Mouse (Mus musculus): ENCODE results near the gene Xlr5b.
"Not testable (repeated sequence)": the region's sequence is repeated elsewhere in the genome, so short reads cannot be mapped to it uniquely, and the experiment has no call there.

The Xlr5b gene

DNA sequence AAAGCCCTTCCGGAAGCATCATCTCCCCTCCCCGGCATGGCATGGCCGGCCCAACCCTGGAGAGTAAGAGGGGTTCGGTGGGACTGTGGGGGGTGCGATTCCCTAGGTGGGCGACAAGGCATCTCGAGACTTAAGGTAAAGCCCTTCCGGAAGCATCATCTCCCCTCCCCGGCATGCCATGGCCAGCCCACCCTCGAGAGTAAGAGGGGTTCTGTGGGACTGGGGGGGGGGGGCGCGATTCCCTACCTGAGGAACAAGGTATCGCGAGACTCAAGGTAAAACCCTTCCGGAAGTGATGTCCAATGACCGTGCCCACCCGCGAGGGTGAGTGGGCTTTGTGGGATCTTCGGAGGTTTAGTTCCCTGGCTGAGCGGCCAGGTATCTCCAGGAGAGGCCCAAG, at the start of gene Xlr5b:
TSS of gene Xlr5b (plus strand) at position 301 of the 400 bp plus-strand sequence.
- not testable (repeated sequence) for DNase-seq (ENCODE audit: extremely low spot score)

DNA sequence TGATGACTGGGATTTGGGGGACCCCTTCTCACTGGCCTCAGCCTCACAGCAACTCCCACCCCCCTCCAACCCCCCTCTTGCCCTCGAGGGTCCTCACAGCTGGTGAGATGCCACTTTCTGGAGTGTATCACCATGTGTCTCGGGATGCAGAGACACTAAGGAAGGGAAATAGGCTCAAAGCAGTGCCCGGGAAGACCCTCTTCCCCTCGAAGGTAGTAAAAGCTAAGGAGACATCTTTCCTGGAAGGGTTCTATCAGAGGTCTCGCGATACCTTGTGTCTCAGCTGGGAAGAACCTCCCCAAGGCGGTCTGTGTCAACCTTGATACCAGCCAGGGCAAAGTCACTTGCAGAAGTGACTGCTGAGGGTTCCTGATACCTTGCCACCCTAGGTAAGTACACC, 31.8 kb upstream of the Xlr5b start, which contains the start of gene Gm14685:
TSS of gene Gm14685 (plus strand) at position 301 of the 400 bp plus-strand sequence.
- not testable (repeated sequence) for DNase-seq (ENCODE audit: extremely low spot score)

DNA sequence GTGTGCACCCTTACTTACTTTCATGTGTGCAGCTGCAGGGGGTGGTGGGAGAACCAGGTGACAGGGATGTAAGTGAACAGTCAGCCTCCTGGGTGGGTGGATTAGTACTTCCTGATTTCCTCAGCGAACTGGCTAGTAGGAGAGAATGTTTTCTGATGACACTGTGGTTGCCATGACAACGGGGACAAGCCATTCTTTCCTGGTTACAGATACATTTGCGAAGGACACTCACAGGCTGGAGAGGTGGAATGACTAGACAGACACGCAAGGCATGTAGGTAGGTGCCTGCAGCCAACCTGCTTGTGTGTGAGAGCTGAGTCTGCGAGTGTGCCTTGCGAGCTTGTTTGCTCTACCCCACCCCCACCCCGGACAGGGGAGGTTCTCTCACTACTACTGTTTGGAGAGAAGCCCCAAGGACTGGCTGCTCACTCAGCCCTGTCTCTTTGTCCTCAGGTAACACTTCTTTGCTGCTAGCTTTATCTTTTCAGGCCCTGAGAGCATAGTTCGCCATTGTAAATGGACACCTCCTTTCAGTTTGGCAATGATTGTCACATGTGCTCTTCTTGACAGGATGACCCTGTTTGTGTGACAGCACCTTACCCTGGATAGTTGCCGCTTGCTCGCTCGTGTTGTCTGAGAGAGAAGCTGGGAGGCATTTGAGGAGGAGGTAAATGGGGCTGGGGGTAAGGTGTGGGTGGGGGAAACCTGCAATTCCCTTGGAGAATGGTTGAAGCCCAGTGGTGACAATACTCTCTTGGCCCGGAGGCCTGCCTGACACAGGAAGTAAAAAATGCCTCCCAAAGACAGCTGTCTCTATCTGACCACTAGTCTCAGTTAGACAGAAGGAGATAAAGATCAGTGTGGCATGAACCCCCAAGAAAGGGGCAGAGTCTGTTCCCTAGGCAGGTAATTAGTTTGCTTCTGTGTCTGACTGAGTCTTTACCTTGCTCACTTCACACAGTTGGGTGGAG, 25.5 kb upstream of the Xlr5b start:
- not testable (repeated sequence) for DNase-seq (ENCODE audit: extremely low spot score)

GRCm38 (mm10) chrX:73143218-73143618, 5.4 kb upstream of the Xlr5b start:
- not testable (repeated sequence) for DNase-seq (ENCODE audit: extremely low spot score)

GRCm38 (mm10) chrX:73149350-73149749, 754 bp downstream of the Xlr5b start, which contains the start of gene DXBay18:
Gene DXBay18 (minus strand): TSS chrX:73149450.
- not testable (repeated sequence) for DNase-seq (ENCODE audit: extremely low spot score)

- not testable (repeated sequence) for DNase-seq (ENCODE audit: extremely low spot score)
Observed at GRCm38 (mm10) chrX:73176889-73177288, 28.3 kb downstream of the Xlr5b start, which contains the start of gene Spin2d. Gene Spin2d (minus strand): TSS chrX:73176989.

DNA sequence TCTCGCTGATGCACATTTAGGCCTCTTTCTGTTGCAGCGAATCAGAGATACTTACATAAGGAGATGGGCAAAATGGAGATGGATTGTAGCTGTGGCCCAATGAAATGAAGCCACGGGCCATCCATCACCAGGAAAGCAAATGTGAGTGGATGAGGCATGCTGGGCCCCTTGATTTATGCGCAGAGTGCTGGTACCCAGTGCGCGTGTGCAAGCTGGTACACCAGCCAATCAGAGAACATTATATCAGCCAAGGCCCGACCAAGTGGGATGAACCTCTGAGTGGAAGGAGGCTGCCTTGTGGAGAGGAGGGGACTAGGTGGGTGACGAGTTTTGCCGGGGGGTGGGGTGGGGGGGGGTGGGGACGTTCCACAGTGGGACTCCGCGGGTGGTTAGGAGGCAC, 43.3 kb downstream of the Xlr5b start, which contains the start of gene Xlr3b:
TSS of gene Xlr3b (plus strand) at position 274 of the 400 bp plus-strand sequence.
- not testable (repeated sequence) for DNase-seq (ENCODE audit: extremely low spot score)

Measured in embryo, embryonic 9.5 days (tissue).